Mouse (Mus musculus) ovary, postnatal 10 days (tissue): ENCODE measurements at regions not wholly inside any gene's neighbourhood (a gene's known extent, or its start where the extent isn't known, plus 50 kb on each side); places are given as distances from the start of the nearest gene placed in this dataset.

Source experiments
- DNase-seq: peaks from one replicate; pipeline ENCODE4 v3.0.0; 2022; ENCODE audit warnings: low spot score

DNA sequence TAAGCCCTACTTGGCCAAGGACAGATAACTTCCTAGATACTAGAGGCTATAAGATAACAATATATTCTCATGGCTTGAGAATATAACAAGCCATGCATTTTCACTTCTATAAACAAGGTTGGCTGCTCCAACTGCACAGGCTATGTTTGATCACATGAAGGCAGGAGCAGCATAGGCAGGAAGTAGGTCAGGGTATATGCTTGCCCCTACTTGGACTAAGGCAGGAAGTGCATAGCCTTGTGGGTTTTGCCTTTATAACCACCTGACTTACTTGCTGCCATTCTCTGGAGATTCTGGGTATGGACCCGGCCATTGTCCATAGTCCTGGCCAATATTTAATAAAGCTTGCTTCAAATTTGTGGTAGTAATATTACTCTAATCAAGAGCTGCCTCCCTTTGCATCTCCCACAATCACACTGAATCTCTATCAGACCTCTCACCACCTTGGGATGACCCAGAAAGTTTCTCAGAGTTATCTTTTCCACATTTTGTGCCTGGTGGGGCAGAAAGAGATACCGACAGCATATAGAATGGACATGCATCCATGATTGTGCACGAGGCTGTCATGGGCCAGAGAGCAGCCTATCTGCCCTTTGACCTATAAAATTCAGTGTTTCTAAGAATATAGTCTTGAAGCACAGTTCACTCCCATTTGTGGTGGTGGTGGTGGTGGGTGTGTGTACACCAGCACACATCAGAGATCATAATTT is 193.7 kb upstream of the Klf3 start:
- no peak for DNase-seq

DNA sequence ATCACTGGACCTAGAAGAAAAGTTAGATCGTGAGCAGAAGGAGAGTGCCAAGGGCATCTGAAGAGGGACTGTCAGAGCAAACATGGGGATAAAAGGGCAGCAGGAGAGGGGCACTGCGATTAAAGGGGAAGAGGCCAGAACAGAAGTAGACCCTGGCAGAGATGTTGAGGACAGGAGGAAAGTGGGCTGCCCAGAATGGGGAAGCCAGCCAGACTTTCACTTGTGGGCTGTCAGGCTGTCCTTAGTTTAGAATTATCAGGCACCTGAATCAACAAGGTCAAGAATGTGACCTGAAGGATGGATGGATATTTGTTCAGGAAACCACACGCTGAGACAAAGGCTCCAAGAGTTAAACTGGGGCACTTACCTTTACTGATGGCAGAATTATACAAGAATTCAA is 193.0 kb upstream of the Klf3 start:
- DNase-seq: no peak

DNA sequence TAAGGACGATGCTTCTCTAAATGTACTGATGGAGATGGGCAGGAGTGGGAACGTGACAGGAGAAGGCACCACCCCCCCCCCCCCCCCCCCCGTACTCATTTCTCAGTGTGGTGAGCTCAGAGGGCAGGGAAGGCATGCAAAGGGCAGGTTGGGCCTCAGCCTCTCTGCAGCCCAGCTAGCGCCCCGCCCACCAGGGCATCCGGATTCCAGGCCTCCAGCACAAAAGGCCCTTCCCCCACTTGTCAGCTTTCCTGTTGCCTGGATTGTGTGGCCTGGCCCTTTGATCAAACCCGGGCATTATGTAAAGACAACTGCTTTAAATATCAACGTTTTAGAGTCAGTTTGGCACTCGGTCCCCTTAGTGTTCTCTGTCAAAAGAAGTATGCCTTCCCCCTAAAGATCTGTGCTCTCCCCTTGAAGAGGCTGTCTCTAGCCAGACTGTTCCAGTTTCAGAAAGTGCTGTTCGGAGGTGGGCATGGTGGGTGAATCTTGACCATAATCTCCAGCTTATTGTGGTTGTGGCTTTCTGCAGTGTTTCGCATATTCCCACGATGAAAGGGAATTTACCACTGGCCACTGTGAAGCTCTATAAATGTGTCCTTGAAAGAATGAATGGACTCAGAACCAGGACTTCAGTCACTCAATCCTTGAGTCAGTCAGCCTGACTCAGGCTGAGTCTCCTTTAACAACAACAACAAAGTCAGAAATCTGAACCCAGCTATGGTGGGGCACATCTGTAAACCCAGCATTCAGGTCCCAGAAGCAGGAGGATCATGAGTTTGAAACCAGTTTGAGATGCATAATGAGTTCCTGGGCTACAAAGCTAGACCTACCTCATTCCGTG is 192.4 kb upstream of the Klf3 start:
- no peak for DNase-seq

DNA sequence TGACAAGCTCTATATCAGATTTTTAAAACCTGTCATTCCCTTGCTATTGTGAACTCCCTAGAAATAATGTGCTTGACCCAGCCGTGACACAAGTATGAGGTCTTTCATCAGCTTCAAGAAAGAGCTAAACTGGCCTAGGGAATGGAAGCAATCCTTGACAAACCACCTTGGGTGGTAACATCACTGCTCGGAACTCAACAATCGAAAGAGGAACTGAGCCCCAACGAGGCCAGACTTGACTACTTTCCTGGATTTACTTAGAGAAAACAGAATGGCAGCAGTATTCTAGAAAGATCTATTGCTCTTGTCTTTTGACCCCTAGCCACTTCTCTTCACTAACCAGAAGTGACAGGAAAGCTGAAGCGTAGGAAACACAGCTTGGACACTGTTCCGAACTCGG is 191.2 kb upstream of the Klf3 start:
- DNase-seq: no peak

DNA sequence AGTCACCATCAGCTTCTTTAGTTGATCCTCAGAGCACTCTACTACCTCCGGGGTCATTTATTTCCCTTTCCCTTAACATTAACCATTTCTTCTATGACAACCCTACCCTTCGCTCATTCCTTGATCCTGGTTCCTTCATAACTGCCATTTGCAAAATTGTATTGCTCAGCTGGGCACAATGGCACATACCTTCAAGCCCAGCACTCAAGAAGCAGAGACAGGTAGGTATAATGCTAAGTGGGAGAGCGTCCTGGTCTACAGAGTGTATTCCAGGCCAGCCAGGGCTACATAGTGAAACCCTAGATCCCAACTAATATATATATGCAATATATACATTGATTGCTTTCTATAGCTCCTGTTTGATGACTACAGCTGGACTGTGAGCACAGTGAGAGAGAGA is 189.5 kb upstream of the Klf3 start:
- DNase-seq: no peak

DNA sequence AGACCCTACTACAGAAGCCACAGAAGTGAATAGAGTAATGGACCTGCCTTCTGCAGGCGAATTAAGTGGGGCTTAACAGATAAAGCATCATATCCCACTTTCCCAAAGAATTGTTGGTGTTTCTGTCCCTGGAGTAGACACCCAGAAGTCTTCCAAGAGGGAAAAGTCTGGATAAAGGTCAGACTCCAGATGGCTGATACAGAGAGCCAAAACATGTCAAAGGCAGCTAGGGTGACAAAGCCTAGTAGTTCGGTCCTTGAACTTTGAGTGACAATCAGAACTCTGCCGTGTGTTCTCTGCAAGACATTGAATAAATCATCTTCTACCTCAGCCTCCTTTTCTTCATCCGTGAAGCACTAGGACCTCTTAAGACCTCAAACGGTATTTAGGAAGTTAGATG is 185.1 kb upstream of the Klf3 start:
- no peak for DNase-seq

DNA sequence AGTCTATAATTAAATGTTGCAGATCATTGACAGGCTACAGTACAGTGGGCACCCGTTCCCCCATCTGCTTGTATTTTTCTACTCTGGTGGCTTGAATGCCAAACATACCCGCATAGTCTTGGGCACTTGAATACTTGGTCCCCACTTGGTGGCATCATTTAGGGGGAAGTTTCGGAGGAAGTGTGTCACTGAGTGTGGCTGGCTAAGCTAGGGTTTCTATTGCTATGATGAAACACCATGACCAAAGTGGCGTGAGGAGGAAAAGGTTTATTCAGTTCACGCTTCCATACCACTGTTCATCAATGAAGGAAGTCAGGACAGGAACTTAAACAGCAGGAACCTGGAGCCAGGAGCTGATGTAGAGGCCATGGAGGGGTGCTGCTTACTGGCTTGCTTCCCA is 183.4 kb upstream of the Klf3 start:
- no peak for DNase-seq

DNA sequence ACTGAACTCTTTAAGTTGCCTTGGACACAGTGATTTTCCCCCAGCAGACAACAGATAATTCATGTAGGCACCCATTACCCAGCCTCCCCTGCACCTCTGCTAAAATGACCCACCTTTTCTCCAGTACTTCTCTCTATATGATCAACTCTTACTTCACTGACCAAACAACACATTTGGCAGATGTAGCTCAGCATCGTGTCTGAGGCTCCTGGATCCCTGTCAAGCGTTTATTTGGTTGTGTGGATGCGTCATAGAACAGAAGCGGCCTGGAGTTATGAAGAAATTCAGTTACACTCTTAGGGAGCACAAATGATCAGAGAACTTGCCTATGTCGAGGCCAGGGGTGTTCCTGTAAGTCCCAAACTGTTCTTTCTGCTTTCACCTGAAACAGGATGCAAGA is 182.5 kb upstream of the Klf3 start:
- DNase-seq: no peak

DNA sequence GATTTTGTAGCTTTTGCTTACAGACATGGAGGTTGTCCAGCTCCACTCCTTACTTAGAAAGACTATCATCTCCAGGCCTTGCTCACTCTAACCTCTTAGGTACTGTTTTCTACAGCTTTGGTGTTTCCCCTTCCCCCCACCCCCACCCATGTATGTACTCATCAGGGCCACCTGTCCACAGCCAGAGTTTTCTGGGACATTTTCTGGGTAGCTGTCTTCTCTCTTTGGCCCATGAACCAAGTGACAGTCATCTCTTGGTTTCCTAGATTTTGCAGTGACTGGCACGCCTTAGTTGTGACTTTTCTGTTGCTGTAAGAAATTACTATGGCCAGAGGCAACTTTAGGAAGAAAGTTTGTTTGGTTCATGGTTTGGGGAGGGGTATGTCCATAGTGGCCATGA is 181.8 kb upstream of the Klf3 start:
- no peak for DNase-seq

DNA sequence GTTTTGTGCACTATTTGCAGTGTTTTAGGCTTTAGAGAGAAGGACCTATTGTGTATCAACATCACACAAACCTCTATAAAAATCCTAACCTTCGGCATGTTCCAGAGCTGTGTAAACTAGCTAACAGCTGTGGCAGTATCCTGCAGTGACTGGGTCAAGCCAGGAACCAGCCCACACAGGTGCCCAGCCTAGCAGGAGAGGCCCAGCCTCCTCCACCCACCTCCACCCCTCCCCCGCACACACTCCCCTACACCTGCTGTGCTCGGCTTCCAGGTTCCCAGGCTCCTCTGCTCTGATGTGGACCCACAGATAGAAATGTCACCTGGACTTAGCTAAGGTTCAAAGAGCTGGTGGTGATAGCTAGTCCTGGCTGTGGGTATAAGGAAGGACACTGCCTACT is 179.5 kb upstream of the Klf3 start:
- no peak for DNase-seq

DNA sequence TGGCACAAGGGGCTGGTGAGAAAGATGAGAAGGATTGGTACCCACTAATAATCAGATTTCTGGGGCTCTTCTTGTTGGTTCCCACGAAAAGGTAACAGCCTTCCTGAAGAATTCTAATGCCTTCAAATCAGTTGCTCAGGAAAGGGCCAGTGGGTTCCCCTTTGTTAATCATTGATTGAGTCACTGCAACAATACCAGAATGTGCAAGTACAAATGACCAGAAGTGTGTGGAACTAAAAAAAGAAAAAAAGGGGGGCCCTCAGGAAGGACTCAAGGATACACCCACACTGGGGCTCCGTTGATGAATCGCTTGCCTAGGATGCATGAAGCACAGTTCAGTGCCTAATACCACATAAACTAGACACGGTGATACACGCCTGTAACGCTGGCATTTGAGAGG is 179.0 kb upstream of the Klf3 start:
- DNase-seq: no peak

DNA sequence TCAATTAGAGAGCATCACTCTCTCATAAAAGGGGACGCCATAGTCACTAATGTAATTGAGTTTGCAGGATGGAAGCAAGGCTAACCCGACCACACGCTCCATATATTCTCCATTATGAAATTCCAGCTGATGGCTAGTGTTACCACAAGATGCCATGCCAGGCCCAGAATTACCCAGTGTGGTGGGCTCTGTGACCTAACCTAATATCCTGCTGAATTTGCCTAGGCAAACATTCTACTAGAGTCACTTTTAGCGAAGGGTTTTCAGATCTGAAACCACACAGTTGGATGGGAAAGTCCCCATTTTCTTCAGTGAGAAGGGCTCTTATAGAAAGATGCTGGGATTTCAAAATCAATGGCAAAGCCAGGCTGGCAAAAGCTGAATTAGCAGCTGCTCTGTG is 177.8 kb upstream of the Klf3 start:
- DNase-seq: no peak

DNA sequence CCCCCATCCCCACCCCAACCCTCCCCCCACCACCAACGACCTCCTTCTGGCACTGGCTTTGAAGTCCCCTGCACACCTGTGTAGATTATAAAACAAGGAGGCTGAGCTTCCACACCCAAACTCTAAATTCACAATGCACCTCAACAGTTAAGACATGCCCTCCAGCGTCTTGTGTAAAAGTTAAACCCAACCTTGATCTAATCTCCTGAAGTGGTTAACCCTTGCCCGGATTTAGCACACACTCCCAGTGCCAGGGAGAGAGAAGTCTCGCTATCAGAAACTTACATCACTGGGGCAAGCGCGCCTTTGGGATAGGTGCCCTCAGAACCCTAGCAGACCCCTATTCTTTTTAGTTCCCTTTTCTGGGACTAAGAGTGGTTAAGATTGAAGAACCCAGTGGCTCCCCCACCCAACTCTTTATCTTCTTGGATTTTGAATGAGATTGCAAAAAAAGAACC is 177.3 kb upstream of the Klf3 start:
- no peak for DNase-seq

DNA sequence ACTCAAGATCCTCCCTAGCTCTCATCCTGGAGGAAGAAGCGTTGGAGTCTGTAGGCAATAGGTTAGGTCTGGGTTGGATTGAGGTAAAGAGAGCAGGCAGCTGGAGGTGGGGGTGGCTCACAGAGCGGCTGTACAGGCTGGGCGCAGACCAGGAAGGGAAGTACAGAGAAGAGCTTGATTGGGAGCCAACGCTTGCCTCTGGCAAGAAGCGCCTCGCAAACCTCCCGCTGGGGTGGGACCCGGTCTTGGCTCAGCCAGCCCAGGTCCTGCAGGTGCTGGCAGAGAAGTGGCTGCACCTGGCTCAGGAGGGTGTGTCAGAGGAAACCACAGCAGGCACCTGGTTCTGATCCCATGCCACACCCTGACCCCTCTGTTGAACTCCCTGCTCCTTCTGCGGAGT is 176.8 kb upstream of the Klf3 start:
- no peak for DNase-seq

DNA sequence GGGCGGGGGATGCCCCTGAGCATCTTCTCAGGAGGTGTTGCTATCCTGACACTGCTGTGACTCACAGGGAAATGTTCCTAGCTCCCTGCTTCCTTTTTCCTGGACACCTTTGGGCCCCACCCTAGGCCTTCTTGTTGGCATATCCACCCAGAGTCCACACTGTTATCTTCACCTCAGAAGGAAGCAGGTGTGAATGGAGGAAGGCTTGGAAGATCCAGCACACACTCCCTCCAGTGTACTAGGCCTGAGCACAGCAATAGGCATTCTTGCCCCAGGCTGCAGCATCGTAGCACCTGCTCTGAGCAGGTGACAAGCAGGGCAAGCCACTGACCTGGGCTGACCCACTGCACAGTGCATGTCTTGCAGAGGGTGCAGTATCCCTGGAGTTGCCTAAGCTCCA is 172.6 kb upstream of the Klf3 start:
- DNase-seq: no peak

DNA sequence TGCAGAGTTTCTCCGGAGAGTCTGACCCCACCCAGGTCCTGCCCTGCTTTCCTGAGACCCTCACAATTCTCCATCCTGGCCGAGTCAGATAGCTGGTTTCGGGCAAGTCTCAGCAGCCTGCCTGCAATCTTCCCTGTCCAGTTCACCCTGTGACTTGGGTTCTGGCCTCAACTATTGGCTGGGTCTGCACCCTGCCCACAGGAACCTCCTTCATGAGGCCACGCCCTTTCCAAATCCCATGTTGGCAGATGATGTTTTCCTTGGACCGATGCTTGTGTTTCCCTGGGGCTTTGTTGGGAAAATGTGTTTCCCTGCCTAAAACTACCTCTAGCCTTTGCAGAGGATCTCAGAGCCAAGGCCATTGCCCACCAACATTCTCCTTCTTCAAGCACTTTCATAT is 171.0 kb upstream of the Klf3 start:
- no peak for DNase-seq

DNA sequence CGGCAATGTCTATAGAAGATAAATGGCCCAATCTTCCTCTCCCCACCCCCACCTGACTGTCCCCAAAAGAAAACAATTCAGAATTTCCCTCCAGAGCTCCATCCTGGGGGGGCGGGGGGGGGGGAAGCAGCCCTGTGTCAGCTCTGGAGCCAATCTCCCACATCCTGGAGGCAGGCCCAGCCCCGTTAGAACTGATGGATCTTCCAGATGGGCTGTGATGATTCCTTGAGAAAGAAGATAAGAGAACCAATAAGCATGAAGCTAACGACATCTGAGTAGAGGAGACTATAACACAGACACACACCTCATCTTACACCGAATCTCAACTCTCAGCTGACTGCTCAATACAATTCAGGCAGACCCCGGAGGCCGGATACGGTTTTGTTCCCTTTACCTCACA is 169.2 kb upstream of the Klf3 start:
- DNase-seq: no peak

DNA sequence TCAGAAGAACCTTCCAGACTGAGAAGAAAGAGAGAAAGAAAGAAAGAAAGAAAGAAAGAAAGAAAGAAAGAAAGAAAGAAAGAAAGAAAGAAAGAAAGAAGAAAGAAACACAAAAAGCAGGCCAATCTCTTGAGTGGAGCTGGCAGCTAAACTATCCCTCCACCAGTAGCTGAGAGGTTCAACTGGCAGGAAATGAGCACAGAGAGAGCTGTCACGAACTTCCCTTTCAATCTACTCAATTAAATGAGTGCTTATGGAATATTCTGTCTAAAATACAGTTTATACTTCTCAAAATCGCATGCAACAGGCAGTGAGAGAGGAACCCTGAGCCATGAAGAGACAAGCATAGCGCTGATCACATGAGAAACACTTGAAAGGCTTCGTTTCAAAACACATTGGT is 168.5 kb upstream of the Klf3 start:
- DNase-seq: no peak

DNA sequence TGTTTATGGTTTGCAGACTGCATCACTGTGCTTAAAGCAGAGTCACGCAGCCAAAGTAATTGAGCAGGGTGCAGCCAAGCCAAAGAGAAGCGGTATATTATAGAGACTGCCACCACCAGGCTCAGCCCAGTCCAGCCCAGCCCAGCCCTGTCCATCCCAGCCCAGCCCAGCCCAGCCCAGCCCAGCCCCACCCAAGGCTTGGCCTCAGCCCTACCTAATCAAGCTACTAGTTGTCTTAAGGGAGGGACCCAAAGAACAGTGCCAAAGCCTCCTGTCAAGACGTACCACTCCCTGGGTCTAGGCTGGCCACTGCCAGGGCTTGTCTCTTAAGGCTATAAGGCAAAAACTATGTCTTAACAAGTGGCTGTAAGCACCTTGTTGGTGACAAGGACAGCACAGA is 166.9 kb upstream of the Klf3 start:
- DNase-seq: no peak

DNA sequence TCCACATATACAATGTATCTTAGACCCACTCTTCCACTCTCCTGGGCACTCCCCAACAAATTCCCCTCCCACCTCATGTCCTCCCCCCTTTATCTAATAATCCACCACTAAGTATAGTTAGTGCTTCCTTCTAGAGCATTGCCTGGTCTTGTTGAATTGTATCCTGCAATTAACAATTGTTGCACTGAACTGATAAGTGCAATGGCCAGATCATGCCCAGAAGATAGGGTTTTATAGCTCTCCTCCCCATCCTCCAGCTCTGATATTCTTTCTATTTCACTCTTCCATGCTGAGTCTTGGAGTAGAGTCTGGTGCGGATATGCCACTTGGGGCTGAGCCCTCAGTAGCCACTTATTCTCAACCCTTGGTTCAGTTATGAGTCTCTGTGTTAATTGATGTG is 159.6 kb upstream of the Klf3 start:
- DNase-seq: no peak

DNA sequence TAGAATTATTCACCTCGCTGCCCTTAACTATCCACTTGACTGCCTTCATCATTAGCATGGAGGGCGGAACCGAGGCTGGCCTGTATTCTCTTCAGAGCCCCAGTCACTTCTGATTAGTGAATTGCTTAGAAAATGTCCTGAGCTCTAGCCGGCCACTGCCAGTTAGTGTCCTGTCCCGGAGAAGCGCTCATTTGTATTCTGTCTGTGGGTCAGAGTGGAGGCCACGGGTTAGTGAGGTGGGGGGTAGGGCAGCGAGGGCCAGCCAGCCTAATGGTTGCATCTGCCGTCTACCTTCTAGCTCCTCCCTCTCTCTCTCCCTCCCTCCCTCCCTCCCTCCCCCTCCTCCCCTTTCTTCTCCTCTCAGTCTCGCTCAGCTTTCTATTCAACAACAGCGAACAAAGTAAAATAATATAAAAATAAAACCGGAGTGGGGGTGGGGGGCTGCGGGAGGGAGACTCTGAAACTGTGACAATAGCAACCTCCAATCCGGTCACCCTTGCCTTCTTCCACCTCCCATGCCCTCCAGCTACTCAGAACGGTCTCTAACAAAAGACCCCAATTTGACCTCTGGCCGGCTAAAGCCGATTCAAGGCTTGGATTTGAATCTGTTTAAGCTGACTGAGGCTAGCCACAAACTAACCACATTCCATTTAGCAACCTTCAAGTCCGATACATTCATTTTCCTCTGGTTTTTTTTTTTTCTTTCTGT is 155.6 kb upstream of the Klf3 start:
- no peak for DNase-seq

DNA sequence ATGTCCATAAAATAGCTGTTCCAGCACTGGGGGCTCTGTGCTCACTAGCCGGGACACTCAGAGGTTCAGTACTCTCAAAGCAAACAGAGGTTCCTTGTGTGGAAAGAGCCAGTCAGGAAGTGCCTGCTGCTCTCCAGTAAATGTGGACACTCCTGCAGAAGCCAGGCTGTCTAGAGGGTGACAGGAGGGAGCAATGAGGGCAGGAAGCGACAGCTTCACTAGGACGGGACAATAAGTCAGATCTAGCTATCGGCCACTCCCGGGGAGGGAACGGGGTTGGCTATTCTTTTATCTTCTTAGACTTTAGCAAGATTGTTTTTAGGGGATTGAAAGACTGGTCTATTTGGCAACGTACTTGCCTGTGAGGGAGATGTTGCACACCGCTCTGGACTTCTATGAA is 154.7 kb upstream of the Klf3 start:
- DNase-seq: no peak

DNA sequence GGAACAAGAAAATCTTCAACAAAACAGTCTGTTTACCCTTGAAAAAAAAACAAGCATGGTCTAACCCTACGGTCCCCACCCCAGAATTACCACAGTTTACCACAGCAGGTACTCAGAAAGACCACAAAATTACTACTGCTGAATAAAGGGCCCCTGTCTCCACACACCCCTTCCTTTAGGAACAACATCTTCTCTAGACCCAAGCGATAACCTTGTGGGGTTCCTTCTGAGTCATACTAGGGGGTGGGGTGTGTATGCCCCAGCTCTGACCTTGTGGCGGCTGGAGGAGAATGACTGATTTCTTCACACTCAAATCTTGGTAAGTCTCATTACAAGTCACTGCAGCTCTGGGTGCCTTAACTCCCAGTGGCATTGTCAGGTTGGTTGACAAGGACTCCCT is 151.8 kb upstream of the Klf3 start:
- no peak for DNase-seq
